Mouse (Mus musculus): ENCODE data around the gene Nes.

The Nes gene

DNA sequence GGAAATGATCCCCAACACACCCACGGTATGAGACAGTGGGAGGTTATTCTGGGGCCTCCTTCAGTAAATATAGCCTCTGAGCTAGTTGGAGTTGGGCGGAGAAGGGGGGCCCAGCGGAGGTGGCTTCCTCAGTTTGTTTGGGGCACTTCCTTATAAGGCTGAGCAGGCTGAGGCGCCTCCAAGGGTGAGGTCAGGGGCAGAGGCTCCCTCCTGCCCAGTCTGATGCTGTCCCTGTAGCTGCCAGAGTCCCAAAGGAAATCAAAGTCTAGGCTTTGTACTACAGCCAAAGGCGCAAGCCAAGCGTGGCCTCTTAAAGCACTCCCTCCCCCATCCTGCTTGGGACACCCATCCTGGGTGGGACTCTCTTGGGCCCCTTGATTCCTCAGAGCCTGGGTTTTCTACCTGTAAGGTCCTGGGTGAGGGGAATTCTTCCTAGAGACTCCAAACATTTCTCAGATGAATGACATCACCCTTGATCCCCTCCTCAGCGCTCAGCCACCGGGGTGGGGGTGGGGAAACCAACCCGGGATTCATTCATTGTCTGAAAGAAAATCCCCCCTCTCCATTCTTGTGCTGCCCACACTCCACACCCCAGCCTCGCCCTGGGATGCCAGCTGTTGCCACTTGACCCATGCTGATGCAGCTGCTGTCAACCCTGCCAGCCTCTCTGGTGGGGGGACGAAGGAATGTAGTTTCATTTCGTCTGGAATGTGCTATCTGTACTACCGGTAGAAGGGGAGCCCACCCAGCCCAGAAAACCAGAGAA lies 12.1 kb downstream of the Nes start:
- DNase-seq (ENCODE audit: low spot score in 2 of 2), result no peak

DNA sequence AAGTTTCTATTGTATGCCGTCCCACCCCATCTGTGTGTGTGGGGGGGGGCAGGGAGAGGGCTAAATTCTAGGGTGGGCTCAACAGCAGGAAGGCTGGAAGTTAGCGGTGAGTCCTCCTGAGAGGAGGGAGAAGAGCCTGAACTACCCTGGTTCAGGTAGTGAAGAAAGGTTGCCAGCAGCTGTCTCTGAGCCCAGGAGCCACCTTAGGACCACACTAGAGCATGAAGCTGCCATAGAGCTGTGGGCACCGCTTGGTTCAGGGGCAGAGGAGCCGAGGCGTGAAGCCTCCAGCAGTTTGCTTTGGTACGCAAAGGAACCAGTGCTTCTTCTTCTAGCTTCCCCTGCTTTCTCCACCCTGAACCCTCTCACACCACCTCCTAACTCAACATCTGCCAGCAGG lies 12.7 kb downstream of the Nes start:
- DNase-seq (ENCODE audit: low spot score in 2 of 2), result no peak

DNA sequence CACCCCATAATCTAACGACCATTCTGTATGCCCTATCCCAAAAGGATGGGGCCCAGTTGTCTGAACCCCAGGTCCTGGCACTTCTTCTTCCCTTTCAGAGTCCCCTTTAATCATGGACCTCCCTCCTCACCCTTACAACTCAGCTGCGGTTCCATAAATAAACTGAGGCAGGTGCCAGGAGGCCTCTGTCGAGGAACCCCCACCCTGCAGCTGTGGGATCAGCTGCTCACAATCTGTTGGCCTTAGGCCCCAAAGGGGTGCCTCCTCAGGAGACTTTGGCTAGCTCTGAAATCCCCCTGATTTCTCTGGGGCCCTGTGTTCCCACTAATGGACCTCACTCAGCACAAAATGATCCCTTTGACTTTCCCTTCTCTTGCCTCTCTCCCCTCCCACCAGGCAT lies 13.2 kb downstream of the Nes start:
- no peak for DNase-seq (ENCODE audit: low spot score in 2 of 2)

DNA sequence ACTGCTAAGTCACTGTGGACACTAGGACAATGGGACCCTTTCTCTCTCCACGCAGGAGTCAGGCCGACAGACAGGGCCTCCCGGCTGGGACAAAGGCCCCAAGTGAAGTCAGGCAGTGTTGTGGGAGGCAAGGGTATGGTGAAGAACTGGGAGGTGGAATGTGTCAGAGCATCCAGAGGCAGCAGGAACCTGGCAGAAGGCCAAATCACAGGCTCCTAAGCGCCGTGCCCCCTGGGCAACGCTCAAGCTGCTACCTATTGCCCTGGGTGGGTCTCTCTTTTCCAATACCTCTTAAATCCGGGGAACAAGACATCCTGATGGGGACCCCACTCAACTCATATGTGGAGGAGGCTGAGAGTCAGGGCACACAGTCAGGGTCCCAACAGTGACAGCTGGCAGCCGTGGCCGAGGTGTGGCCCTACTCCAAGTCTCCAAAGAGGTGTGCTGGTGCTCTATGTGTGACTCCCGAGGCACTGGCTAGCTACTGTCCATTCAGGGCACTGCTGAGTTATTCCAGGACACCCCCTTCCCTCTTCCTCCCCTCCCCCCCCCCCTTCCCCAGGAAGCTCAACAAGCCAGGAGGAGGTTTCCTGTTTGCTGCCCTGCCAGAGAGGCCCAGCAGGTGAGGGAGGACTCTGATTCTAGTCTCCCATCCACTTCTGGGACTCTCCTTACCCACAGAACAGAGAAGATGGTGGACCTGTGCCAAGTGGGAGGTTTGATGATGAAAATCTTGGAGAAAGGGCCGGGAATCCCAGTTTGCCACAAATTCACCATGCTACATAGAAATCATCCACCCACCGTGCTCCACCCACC lies 14.8 kb downstream of the Nes start:
- no peak for DNase-seq (ENCODE audit: low spot score in 2 of 2)

DNA sequence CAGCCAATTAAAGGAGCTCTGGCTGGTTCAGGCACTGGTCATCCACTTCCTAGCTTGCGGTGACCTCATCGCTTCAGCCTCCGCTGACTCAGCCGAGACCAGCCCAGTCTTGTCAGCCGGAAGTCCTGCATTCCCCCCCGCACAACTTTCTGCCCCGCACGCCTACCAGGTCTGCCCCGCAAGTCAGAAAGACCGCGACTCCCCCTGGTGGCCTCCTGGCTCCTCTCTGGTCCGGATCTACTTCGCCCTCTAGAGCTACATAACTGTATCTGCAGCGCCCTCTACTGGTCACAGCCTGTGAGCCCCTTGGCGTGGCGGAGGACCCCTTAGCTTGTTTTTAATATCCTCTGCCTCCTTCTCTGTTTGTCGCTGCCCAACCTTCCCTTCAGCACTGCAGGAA lies 16.0 kb downstream of the Nes start:
- DNase-seq (ENCODE audit: low spot score in 2 of 2), result peak; percentile 52 to 94

DNA sequence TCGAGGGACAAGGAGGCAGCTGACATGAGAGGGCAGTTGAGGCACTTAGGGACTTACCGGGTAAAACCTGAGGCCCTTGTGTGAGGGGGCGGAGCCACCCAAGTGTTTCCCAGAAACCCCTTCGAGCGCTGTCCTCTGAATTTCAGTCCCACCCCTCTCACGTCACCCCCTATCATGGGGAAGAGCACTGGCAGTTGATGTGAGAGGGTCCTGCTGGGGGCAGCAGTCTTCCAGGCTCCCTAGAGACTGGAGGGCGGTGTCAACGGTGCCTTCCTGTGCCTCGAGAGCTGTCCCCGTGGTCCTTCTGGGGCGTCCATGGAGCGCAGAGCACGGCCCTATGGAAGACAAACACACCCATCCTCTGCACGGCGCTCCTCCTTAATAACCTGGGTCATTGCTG lies 16.8 kb downstream of the Nes start:
- no peak for DNase-seq (ENCODE audit: low spot score in 2 of 2)

DNA sequence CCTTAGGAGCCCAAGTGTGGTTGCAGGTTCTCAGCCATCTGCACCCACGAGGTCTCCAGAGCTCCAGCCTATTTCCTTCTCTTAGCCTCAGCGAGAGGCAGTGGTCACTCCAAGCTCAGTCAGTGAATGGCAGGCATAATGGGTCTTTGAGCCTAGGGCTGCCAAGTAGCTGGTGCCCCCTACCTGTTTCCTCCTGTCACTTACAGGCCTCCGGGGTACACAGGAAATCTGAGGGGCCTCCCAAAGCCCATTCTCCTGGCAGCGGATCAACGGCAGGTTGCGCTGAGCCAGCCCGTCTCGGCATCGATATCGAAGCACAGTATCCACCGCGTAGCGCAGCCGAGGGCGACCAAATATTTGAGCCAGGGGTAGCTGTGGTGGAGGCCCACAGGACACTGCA lies 17.2 kb downstream of the Nes start:
- no peak for DNase-seq (ENCODE audit: low spot score in 2 of 2)

DNA sequence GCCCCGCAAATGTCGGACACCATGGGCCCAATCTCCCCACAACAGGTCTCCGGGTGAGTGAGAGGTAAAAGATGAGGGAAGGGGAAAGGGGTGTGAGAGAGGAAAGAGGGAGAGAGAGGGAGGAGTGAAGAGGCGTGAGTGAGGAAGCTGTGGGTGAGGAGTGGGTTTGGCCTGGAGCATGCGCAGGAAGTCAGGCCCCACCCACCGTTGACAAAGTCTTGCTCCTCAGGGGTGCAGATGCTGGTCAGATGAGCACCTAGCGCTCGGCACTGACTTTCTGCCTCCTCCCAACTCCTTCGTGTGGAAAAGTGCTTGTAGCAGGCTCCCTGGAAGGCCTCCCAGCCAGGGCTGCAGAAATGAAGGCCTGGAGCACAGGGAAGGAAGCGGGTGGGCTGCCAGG lies 19.1 kb downstream of the Nes start:
- DNase-seq (ENCODE audit: low spot score in 2 of 2), result no peak

DNA sequence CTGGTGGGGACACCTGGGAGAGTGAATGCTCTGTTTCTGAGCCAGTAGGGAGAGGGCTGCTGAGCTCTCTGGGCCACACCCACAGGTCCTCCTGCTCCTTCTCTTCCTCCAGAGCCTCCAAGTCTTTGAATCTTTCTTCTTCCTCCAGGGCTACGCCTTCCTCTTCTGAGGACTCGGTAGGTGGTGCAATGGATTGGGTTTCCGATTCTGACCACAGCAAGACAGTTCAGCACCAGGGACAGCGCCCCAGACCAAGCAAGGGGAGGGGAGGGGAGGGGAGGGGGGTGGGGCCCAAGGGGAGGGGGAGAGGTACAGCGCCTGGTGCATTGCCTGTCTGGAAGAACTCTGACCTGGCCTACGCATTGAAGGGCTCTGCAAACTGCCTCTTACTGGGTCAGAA lies 22.6 kb downstream of the Nes start:
- DNase-seq (ENCODE audit: low spot score in 2 of 2), result no peak

DNA sequence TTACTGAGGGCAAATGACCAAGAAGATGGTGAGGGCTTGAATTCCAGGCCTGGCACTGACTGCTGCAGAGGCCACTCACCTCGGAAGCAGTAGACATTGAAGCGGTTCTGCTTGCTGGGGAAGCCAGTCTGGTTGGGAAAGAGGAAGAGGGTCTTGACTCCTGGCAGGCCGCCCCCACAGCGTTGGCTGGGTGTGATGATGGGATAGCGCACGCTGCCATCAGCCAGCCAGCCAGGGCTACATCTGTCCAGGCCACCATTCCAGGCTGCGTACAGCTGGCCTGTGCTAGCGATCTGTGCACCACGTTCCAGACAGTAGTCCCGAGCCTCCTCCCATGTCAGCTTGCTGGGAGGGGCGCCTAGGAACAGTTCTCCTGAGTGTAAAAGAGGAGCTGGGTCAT lies 24.5 kb downstream of the Nes start:
- no peak for DNase-seq (ENCODE audit: low spot score in 2 of 2)

DNA sequence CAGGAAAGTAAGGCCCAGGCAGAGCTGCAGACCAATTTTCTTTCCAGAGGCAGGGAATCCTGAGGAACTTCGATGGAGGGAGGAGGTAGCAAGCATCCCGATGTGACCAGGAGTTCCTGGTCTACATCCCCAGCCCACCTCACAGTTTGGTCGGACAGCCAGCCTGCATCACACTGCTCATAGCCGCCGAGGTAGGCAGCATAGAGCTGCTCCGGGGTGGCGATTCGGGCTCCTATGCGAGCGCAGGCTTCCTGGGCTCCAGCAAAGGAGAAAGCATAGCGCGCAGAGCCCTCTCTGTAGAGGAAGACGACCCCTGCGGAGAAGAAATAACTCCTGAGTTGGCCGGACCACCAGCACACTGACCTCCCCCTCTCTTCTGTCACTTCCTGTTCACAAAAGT lies 25.5 kb downstream of the Nes start:
- no peak for DNase-seq (ENCODE audit: low spot score in 2 of 2)

DNA sequence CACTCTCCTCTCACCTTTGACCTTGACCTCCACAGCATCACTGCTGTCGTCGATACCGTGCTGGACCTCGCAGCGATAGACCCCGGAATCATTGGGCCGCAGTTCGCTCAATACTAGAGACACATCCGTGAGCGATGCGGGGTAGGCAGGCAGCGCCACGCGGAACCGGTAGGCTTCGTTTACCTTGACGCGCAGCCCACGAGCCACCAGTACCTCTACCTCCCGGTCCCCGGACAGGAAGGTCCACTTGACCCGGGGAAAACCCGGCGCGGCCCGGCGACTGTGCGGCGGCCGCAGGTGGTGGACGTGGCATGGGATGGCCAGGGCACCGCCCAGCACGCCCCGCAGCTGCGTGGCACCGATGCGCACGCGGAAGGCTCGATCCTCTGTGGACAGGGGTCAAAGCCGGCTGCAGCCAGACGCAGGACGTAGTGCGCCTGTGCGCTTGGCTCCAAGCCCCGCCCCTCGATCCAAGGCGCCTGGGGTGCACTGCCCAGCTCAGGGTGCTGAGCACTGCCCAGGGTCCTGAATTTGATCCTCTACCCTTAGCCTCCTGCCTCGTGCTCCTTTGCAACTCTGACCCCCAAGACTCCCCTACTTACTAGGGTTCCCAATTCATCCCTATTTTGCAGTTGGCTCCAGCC lies 26.2 kb downstream of the Nes start:
- no peak for DNase-seq (ENCODE audit: low spot score in 2 of 2)

DNA sequence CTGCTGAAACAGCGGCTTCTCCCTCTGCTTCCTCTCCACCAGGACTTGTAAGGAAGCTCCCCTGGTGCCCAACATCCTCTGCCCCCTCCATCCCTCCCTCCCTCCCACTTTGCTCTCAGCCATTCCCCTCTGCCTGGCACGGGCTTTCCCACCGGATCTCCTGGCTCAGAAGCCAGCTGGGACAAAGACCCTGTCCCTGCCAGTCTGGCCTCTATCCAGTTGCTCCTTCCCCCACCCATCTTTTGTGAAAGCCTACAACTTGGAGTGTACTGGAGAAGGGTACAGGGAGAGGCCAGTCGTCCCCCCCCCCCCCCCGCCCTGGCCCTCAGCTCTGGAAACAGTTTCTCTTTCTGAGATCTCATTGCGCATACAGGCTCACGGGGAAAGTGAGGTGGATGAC lies 27.9 kb downstream of the Nes start:
- no peak for DNase-seq (ENCODE audit: low spot score in 2 of 2)

DNA sequence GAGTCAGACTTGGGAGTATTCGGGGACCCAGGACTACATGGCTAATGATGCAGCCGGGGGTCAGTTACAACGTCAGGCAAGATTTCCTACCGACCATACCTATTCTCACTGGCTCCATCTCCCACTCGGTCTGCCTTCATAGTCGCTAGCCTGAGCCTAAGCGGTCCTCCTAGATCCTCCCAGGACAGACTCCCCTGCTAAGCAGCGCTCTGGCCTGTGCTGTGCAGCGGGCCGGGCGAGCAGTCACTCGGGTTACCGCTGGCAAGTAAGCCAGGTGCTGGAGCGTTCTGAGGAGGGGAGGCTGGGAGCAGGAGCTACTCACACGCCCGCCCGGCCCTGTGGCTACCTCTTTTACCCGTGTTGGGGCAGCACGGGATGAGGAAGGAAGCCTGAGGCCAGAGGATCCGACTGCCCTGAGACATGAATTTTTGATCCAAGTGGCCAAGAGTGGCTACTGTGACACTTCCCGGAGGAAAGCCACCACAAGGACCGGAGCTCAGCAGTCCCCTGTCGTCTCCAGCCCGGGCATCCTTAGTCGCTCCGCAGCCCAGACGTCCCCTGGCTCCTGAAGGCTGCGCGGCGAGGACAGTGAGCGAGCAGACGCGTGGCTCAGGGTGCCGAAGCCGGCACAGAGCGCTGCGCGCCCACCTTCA lies 28.5 kb downstream of the Nes start:
- no peak for DNase-seq (ENCODE audit: low spot score in 2 of 2)

DNA sequence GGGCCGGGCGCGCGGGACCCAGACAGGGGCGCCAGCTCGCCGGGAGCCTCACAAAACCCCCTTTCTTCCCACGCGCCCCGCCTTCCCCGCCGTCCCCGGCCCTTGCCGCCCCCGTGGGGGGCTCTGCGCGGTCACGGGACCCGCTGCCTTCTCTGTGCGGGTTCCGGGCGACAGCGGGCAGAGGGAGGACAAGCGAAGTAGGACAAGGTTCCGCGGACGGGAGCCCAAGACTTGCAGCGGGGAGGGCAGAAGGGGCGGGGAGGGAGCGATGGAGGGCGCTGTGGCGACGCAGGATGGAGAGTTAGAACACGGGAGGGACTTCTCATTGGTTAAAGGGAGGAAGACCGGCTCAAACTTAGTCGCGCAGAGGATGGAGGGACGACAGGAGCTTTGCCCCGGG lies 29.3 kb downstream of the Nes start, which contains the start of gene Bcan:
Bcan (minus strand) TSS at position 50 of the 400 bp plus-strand sequence.
- DNase-seq (ENCODE audit: low spot score in 2 of 2), result no peak

DNA sequence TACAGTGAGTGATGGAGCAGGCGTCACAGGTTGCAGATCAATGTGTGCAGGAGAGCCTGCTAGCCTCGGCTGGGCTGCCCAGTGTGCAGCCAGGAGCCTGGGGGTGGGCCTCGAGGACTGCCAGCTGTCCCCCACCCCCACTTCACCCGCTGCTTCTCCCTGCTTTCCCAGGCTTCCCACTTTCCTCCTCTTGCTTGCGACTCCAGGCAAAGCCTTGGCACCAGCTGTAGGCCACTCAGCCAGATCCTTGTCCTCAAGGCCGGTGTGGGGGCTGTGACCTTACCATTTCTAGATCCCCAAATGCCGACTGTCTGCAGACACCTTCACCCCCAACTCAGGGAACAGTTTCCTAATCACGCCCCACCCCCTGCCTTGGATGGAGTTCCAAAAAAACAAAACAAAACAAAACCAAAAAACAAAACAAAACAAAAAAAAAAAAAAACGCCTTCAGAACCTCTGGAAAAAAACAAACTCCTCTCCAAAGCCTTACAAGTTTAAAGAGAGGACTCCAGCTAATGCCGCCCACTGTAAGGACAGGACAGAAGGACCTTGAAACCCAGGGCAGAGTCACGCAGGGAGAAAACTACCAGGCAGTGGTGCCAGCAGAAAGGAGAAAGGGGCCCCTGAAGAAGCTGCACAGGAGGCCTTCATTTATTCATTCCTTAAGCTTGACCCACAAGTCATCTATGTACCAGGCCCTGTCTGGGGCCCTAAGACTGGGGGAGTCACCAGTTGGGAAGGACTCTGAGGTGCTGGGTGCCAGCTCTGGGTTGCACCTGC lies 30.1 kb downstream of the Nes start:
- DNase-seq (ENCODE audit: low spot score in 2 of 2), result no peak

DNA sequence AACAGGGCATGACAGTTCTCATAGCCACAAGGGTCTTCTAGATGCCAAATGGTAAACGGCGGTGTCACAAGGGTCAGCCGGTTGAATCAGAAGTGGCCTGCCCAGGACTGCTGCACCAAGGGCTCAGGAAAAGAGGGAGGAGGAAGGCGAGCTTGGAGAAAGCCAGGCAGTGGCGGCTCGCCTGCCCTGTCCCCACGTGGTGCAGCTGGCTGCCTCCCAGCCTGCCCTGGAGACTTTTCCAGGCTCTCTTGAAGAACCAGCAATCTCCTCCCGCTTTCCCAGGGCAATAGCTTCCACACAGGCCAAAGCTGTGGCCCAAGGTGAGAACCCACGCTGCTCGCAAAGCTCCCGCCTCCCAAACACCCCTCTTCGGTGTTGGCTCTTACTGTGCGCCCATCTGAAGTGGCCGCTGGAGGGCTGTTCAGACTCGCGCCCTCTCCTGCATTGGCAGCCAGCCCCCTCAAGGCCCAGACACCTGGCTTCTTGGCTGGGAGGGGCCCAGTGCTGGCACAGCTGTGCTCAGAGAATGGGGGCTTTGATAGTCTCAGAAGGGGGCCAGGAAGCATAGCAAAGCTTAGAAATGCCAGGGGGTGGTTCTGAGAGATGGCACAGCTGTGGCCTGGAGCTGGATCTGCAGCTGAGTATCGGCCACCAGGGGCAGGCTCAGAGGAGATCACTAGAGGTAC lies 31.6 kb downstream of the Nes start:
- DNase-seq (ENCODE audit: low spot score in 2 of 2), result no peak

DNA sequence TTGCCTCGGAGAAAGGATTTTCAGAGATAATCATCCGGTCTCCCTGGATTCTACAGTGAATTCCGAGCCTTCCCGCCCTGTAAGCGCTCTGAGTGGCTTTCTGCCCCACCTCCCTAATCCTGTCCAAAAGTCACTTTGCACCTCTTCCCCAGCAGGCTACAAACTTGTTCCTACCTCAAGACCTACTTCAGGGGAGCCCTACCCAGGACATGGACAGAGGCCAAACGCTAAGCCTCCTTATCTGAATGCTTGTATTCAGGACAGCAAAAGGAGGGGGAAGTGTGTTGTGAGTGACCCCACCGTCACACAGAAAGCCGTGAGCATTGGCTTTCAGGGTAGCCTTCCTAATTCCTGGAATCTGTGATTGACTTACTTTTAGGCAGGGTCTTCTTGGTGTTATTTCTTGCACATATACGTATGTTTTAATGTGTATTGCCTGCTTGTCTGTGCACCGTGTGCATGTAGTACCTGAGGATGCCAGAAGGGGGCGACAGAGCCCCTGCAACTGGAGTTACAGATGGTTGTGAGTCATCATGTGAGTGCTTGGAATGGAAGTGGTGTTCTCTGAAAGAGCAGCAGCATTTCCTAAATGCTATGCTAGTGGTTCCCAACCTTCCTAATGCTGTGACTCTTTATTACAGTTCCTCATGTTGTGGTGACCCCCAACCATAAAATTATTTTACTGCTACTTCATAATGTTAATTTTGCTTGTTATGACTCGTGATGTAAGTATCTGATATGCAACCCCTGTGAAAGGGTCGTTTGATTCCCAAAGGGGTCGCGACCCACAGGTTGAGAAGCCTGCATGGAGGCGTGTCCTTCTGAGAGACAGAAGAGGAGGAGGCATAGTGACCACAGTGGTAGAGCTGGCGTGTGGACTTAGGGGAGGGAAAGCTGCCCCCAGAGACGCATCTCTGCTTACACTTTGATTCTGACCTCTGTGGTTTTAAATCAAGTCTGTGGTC lies 35.2 kb downstream of the Nes start:
- no peak for DNase-seq (ENCODE audit: low spot score in 2 of 2)

DNA sequence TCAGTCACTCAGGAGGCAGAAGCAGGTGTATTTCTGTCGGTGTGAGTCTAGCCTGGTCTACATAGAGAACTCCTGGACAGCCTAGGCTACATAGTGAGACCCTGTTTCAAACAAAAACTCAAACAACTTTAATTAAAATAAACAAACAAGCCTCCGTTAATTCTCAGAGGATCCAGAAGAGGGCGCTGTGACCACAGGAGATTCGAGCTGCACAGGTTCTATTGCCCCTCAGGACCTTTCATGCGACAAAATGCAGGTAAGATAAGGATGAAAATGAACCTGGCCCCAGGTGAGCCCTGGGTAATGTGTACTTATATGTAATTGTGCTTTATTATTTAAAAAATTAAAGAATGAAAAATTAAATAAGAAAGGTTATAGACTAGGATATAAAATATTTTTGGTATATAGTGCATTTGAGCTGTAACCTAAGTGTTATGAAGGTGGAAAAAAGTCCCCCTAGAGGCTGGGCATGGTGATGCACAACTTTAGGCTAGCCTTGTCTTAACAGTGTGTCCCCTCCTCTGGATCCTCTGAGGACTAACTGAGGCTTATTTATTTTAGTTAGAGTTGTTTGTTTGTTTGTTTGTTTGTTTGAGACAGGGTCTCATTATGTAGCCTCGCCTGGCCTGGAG lies 39.9 kb downstream of the Nes start:
- no peak for DNase-seq (ENCODE audit: low spot score in 2 of 2)
